In the genomic region with DNA sequence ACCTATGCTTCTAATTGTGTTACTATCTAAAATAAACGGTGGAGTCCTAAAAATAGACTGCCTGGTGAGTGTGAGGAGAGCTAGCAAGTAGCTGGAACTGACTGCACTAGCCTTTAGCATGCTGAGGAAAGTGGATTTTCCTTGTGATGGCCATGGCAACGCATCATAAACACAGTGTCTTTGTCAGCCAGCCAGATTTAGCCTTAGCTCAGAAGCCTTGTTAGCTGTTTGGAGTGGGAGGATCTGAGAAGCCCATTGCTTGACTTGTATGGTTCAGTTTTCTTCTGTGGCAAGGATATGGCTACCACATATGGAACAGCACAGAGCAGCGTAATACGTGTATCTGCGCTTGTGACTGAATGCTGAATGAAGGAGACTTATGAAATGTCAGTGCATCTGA, we compare ENCODE assay signal across 11 mouse cellular contexts.
A peak's percentile ranks its signal among the peaks of the same experiment; 100 is the strongest.
DNase-seq lines count a peak whose midpoint lies in the region; ATAC-seq and TF ChIP-seq lines count a peak whose summit lies in the region.
"Had no signal": no experiment of that assay in that cellular context is flagged by ENCODE, and none has a peak within 500 bp of the region (broad histone marks: within the 10 kb centered on the region; RNA-seq: fewer than 3 reads in every experiment).

No protein-coding gene starts in this region.

- H3K4me2 ChIP-seq in hindbrain, embryonic 13.5 days: peak overlapping the region; percentile 52
- H3K4me2 ChIP-seq in midbrain, embryonic 15.5 days: peak overlapping the region; percentile 51
- H3K4me2 ChIP-seq: kidney, embryonic 15.5 days had no signal

- H3K9ac ChIP-seq in hindbrain, embryonic 13.5 days: peak overlapping the region; percentile 24; the same call in 1 of the 2 replicates
- 0 out of 2 replicates have a peak overlapping the region, but pooled peaks have one; percentile 10 for H3K9ac ChIP-seq in midbrain, embryonic 15.5 days
- H3K9ac ChIP-seq: kidney, embryonic 15.5 days had no signal

- H3K27me3 ChIP-seq in hindbrain, embryonic 13.5 days: no peaks in the 10 kb centered on the region
- no peaks in the 10 kb centered on the region for H3K27me3 ChIP-seq in hindbrain, embryonic 10.5 days (ENCODE audit: insufficient read depth, poor library complexity, severe bottlenecking)
- no peaks in the 10 kb centered on the region for H3K27me3 ChIP-seq in midbrain, embryonic 15.5 days (replicated peaks)
- H3K27me3 ChIP-seq: kidney, embryonic 15.5 days had no signal

- H3K9me3 ChIP-seq in hindbrain, embryonic 13.5 days: no peaks in the 10 kb centered on the region
- no peaks in the 10 kb centered on the region for H3K9me3 ChIP-seq in hindbrain, embryonic 10.5 days
- no peaks in the 10 kb centered on the region for H3K9me3 ChIP-seq in midbrain, embryonic 15.5 days
- H3K9me3 ChIP-seq: kidney, embryonic 15.5 days had no signal

- H3K4me3 ChIP-seq in hindbrain, embryonic 13.5 days: 0 out of 2 replicates have a peak overlapping the region, but pooled peaks have one; percentile 30
- H3K4me3 ChIP-seq in hindbrain, embryonic 10.5 days: no peak overlapping the region
- H3K4me3 ChIP-seq in midbrain, embryonic 15.5 days: peak overlapping the region; percentile 34
- H3K4me3 ChIP-seq: kidney, embryonic 15.5 days had no signal

- no peak for TF ChIP-seq CTCF in brain, embryonic 14.5 days (IDR thresholded peaks at IDR 0.05; ENCODE audit: borderline replicate concordance, extremely low read depth, insufficient read depth, insufficient read length)

- no peak overlapping the region for H3K27ac ChIP-seq in hindbrain, embryonic 13.5 days
- H3K27ac ChIP-seq in hindbrain, embryonic 10.5 days: no peak overlapping the region
- peak overlapping the region; percentile 40; the same call in 1 of the 2 replicates for H3K27ac ChIP-seq in midbrain, embryonic 15.5 days
- H3K27ac ChIP-seq: kidney, embryonic 15.5 days had no signal

- ATAC-seq in hindbrain, embryonic 13.5 days (ENCODE audit: low FRiP score): no peak
- peak; percentile 45 for ATAC-seq in frontal cortex, adult (ENCODE audit: low TSS enrichment)
- no peak for ATAC-seq in midbrain, embryonic 15.5 days (replicated peaks)

- 88% methylated on average over 5 of the region's 5 CpGs for WGBS in hindbrain, embryonic 13.5 days
- 87% methylated on average over 5 of the region's 5 CpGs for WGBS in hindbrain, embryonic 10.5 days
- WGBS in midbrain, embryonic 15.5 days: 69% methylated on average over 5 of the region's 5 CpGs

- H3K4me1 ChIP-seq in hindbrain, embryonic 13.5 days (replicated peaks): peaks cover 32% of the 10 kb centered on the region
- peaks cover 18% of the 10 kb centered on the region for H3K4me1 ChIP-seq in hindbrain, embryonic 10.5 days (replicated peaks)
- H3K4me1 ChIP-seq in midbrain, embryonic 15.5 days: peaks cover 35% of the 10 kb centered on the region

- no peak for TF ChIP-seq POLR2A in brain, embryonic 14.5 days (IDR thresholded peaks at IDR 0.05; ENCODE audit: borderline replicate concordance, extremely low read depth, insufficient read depth, insufficient read length, poor library complexity, severe bottlenecking)

- DNase-seq in hindbrain, embryonic 10.5 days (ENCODE audit: low spot score): no peak
- peak; percentile 62 for DNase-seq in brain, embryonic 14.5 days (ENCODE audit: low read depth)
- DNase-seq in adipocyte (ENCODE audit: low spot score): no peak
- no peak for DNase-seq in adrenal gland, adult 18-20 months (ENCODE audit: low spot score in 2 of 2)
- DNase-seq in gastrocnemius, adult 8-10 months (ENCODE audit: low spot score in 2 of 2): no peak
- DNase-seq: adrenal gland, postnatal 36 days; lung, postnatal 14 days had no signal

- peaks cover 34% of the 10 kb centered on the region for H3K36me3 ChIP-seq in hindbrain, embryonic 13.5 days
- no peaks in the 10 kb centered on the region for H3K36me3 ChIP-seq in hindbrain, embryonic 10.5 days
- peaks cover 8% of the 10 kb centered on the region; the same call in 1 of the 2 replicates for H3K36me3 ChIP-seq in midbrain, embryonic 15.5 days (replicated peaks)
- H3K36me3 ChIP-seq: kidney, embryonic 15.5 days had no signal
